Mouse (Mus musculus) gastrocnemius, adult 8-10 months (tissue): ENCODE data around the gene Rpl7a. TPM values are rescaled to one million over a fixed set of nuclear protein-coding genes. Genes with fewer than 3 reads are reported as not detected.

Experiments
- DNase-seq, 2 experiments: peaks; one replicate each; pipeline ENCODE4 v3.0.0; 2022; ENCODE audit warnings: low spot score in 2 of 2
- total RNA-seq, 4 experiments: library from RNA; stranded (reverse); gene quantifications; 2 replicates each; pipeline ENCODE4 v1.2.4; 2022

Gene Rpl7a
- total RNA-seq, 4 experiments from 2014 or later = 250 to 326 (median 272) TPM

DNA sequence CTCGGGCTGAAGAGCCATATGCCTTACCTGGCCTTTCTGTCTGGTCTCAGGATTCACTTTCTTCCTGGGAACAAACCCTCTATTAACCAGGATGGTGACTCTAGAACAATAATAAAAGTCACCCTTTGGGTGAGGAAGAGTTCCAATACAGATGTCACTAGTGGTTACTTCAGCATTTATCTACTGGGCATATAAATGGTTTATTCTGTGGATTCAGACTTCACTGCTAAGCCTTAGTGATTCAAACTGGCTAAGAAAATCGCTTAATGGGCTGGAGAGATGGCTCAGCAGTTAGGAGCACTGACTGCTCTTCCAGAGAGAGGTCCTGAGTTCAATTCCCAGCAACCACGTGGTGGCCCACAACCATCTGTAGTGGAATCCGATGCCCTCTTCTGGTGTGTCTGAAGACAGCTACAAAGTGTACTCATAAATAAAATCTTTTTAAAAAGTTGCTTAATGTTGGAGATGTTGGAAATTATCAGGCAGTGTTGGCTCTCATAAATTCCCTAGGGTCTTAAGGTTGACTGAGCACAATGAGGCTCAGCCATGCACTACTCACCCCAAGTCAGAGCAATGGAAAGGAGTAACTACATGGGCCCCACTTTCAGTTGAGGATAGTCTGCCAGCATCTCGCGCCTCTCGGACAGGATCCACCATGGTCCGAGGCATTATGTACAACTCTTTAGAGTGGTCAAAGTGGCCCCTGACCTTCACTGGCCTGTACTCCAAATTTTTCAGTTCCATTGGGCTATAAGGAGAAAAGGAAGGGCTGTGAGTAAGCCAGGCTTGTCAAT is 3.8 kb downstream of the Rpl7a start:
- no peak for DNase-seq

GRCm38 (mm10) chr2:26915927-26916728 is 5.6 kb downstream of the Rpl7a start, which contains the start of the genes Surf2 and Surf1:
Gene Surf2, plus strand, starts transcription at chr2:26916367.
Gene Surf1, minus strand, starts transcription at chr2:26916530.
- DNase-seq = peak; percentile 63 to 66

- no peak for DNase-seq
Observed at GRCm38 (mm10) chr2:26916738-26917137, 6.2 kb downstream of the Rpl7a start.

- no peak for DNase-seq
Observed at GRCm38 (mm10) chr2:26919684-26920083, 9.1 kb downstream of the Rpl7a start.

GRCm38 (mm10) chr2:26920190-26920855 is 9.8 kb downstream of the Rpl7a start:
- no peak for DNase-seq

DNA sequence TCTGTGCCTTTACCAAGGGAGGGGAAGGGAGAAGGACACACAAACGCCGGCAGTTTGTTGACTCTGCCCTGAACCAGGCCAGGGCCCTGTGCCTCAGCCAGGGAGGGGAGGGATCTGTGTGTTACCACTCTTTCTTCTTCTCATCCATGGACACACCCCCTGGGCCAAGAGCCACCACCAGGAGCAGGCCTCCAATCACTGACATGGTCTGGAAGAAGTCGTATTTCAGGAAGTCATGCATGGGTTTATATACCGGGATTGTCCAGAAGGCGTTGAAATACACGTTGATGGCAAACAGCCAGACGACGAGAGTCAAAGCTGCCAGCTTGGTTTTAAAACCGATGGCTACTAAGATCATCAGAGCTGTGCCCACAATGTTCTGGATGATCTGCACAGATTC is 11.2 kb downstream of the Rpl7a start:
- no peak for DNase-seq

- no peak for DNase-seq
Observed at GRCm38 (mm10) chr2:26927745-26928476, 17.3 kb downstream of the Rpl7a start.

DNA sequence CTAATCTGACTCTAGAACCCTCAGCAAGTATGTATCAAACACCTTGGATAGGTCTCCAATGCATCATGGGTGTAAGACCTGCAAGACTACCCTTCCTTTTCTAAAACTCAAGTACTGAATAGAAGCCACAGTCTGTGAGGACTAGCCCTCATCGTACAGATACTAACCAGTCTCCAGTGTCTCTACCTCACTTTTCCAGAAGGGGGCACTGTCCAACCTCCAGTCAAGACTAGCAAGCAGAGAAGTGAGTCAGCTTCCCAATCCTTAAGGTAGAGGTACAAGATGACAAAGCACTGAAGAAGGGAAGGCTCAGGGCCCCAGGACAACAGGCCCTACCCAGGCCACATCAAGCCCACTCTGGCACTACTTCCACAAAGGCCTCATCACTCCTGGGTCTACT is 19.8 kb downstream of the Rpl7a start:
- peak; percentile 29 to 39 for DNase-seq

DNA sequence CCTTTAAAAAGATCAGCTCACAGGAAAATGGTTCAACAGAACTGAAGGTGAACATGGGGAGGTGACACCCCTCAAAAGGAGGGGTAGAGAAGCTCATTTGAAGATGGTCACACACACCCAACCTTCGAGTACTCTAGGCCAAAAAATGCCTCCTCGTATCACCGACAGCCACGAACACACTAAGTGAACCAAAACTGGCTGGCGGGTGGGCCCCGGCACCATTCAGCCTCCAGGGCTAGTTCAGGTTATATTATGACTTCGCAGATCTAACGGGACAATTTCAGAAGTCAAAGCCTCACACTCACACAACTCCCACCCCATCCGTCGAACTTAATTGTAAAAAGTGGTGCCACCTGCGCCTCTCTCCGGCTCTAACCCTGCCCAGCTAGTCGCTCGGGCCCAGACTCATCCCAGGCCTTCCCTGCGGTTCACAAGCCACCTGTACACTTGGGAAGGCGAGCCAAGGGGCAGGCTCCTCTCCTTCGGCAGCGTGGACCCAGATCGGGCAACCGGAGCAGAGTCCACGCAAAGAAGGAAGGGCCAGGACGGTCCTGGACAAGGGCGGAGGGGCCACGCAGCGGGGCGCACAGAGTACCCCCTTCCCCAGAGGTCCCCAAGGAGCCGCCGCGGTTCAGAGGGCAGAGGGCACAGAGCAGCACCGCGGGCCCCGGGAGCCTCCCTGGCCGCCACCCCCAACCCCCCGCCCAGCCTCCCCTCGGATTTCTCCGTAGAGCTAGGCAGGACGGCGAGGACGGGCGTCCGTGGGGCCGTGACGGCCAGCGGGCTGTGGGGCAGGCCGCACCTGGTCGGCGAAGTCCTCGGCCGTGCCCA is 22.1 kb downstream of the Rpl7a start:
- DNase-seq = peak; percentile 10 to 21

GRCm38 (mm10) chr2:26933304-26934055 is 22.9 kb downstream of the Rpl7a start, which contains the start of the genes Surf4 and Stkld1:
Gene Surf4, minus strand, starts transcription at chr2:26933928.
Gene Stkld1, plus strand, starts transcription at chr2:26934047.
- peak; percentile 89 to 95 for DNase-seq

DNA sequence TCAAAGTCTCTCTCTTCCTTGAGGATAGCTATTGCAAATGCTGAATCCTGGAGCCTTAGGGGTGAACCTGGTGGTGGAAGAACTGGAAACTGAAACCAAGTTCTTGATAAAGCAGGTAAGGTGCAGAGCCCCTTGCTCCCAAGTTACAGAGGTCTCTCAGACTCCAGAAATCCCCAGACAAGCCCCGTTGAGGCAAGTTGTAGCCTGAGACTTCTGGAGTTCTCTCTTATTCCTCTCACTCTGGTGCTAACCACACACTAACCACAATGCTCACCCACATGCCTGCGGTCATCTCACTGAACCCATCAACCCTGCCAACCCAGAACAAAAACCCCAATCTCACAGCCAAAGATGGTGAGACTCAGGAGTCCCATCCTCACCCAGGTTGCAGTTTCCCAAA is 24.7 kb downstream of the Rpl7a start:
- DNase-seq = no peak

DNA sequence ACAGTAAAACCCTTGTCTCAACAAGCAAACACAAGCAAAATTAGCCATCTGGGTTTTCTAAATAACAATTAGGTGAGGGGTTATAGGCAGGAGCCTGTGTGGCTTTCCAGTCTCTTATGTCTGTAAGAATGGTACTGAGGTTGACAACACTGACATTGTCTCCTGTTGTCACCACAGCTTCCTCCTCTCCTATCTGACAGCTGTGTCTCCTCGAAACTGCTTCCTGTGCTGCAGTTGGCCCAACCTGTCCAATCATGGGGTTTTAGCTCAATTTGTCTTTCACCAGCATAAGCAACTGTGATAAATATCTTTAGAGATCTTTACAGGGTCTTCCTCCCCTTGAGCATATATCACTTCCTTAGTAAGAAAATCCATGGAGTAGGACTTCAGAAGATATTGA is 25.9 kb downstream of the Rpl7a start:
- no peak for DNase-seq

DNA sequence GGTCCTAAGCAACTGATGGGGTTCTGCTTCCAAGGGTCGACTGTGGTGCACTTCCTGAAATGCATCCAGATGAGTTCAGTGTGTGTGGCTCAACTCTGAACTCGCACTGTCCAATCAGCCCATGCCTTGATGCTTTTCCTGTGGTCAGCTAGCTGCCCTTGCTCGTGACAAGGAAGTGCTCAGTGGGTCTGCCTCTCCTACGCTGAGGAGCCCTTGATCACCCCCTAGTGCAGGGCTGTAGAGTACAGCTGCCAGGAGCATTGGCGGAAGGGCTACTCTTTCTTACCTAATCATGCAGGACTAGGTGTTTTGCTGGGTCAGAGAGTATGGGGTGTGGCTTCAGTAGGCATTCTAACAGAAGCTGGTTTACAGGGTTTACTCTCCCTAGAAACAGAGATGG is 31.0 kb downstream of the Rpl7a start:
- no peak for DNase-seq

- no peak for DNase-seq
Observed at GRCm38 (mm10) chr2:26943253-26943652, 32.7 kb downstream of the Rpl7a start.

DNA sequence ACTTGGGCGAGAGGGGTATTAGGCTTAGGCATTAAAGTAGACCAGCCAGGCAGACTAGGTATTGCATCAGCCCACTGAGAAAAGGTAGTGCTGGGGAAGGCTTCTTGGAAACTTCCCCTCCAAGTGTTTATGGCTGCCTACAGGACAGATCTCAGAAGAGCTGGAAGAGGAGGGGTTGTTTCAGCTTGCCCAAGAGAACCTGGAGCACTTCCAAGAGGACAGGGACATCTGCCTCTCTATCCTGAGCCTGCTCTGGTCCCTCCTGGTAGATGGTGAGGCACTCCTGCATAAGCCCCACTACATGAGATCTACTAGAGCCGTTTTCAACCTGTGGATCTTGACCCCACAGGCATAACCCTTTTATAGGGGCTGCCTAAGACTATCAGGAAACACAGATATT is 39.8 kb downstream of the Rpl7a start:
- no peak for DNase-seq

- no peak for DNase-seq
Observed at GRCm38 (mm10) chr2:26951346-26951905, 40.9 kb downstream of the Rpl7a start.

DNA sequence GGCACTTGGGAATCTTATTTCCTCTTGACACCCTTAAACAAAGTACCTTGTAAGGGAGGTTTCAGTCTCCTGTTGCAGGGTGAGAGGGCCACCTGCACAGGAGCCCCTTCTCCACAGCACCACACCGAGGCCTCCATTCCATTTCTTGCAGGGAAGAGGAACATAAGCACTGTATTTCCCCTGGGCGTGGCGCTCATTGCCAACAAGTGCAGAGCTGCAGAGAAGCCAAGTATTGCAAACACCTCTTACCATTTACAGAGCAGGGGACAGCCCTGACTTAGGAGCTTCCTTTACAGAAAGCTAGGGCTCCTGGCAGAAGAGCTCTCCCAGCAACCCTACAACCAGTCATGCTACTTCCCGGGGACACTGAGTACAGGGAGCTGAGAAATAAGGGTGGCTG is 41.6 kb downstream of the Rpl7a start:
- no peak for DNase-seq

DNA sequence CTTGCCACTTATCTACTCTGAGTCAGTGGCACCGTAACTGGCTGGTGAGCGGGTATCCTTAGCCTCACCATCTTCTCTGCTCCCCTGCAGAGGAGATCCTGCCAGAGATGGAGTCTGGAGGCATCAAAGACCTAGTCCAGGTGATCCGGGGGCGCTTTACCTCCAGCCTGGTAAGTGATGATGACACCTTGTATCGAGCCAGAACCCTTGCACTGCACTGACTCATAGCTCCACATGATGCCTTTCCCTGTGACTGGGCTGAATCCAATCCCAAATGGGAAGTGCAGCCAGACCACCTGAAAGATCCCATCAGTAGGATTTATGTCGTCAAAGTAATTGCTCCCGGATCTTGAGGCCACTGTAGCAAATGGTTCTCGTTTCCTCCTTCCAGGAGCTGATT is 42.3 kb downstream of the Rpl7a start:
- no peak for DNase-seq

GRCm38 (mm10) chr2:26954735-26955395 is 44.3 kb downstream of the Rpl7a start:
- no peak for DNase-seq
